Mouse (Mus musculus): ENCODE data around the gene Tspan5. TPM values are rescaled to one million over a fixed set of nuclear protein-coding genes. Genes with fewer than 3 reads are reported as not detected.

Tspan5 gene
- total RNA-seq, 1 experiment, result 12.7 TPM

DNA sequence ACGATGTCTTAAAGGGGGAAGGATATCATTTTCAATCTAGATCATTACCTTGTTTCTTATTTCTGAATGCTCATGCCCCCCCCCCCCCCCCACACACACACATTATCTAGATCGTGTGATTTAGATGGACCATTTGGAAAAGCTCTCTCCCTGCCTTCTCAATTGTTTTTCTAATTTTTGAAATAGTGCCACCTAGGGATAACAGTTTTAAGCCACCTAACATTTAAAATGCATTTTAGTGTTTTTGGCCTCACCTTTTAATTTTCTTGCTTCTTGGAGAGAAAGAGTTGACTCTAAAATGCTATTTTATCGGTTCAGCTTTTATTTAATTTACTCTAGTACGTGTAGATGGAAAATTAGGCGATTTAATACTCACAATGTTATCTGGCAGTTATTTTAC is 94.9 kb downstream of the Tspan5 start:
- in situ Hi-C loops (cut with MboI; ENCODE audit: low sequenced_read_pairs in 2 of 2, unreplicated experiment in 2 of 2), result no loop called here

GRCm38 (mm10) chr3:138837651-138838050 is 95.7 kb downstream of the Tspan5 start:
- in situ Hi-C loops (cut with MboI; ENCODE audit: low sequenced_read_pairs in 2 of 2, unreplicated experiment in 2 of 2), result no loop called here
- Histone ChIP-seq H3K4me3 (ENCODE audit: insufficient read depth in 1 of 2, low read depth in 1 of 2, low read length in 2 of 2, poor library complexity in 1 of 2, severe bottlenecking in 1 of 2) (peak overlapping the region in 1 of 2 experiments; percentile 29; a peak in 1 of 4 replicates), H3K4me1 (ENCODE audit: control insufficient read depth in 2 of 2, insufficient read depth in 2 of 2, low read length in 2 of 2, poor library complexity in 1 of 2) (peaks cover 0 to 5% of the 10 kb centered on the region in 2 experiments; a peak in 1 of 4 replicates), H3K9ac (ENCODE audit: insufficient read depth, low read depth, low read length, poor library complexity, severe bottlenecking) (peak overlapping the region; percentile 37; the same call in 1 of the 2 replicates), H3K36me3 (ENCODE audit: control insufficient read depth, insufficient read depth, low read length, poor library complexity, severe bottlenecking) (no peaks in the 10 kb centered on the region), H3K9me3 (ENCODE audit: control insufficient read depth, insufficient read depth, low read depth, low read length) (no peaks in the 10 kb centered on the region), H3K27ac (ENCODE audit: insufficient read depth, low read depth, low read length, poor library complexity, severe bottlenecking) (no peak overlapping the region)
- no peak for DNase-seq (ENCODE audit: low read depth, low spot score)
- TF ChIP-seq ZC3H11A (IDR thresholded peaks at IDR 0.05; ENCODE audit: borderline replicate concordance, low read depth, low read length) (no peak), ZNF384 (IDR thresholded peaks at IDR 0.05; ENCODE audit: low read depth, low read length) (no peak), HCFC1 (IDR thresholded peaks at IDR 0.05; ENCODE audit: borderline replicate concordance, insufficient read depth, low read length) (no peak), MAFK (IDR thresholded peaks at IDR 0.05; ENCODE audit: insufficient read depth, low read depth, low read length) (no peak), CHD2 (IDR thresholded peaks at IDR 0.05; ENCODE audit: low read depth, low read length) (no peak)

More for the DNA sequence above, 94.9 kb downstream of the Tspan5 start:
- Histone ChIP-seq H3K9ac (ENCODE audit: insufficient read depth, low read depth, low read length, poor library complexity, severe bottlenecking) (no peak overlapping the region), H3K27ac (ENCODE audit: insufficient read depth, low read depth, low read length, poor library complexity, severe bottlenecking) (no peak overlapping the region), H3K36me3 (ENCODE audit: control insufficient read depth, insufficient read depth, low read length, poor library complexity, severe bottlenecking) (no peaks in the 10 kb centered on the region), H3K4me1 (ENCODE audit: control insufficient read depth in 2 of 2, insufficient read depth in 2 of 2, low read length in 2 of 2, poor library complexity in 1 of 2) (peaks cover 0 to 5% of the 10 kb centered on the region in 2 experiments; a peak in 1 of 4 replicates), H3K9me3 (ENCODE audit: control insufficient read depth, insufficient read depth, low read depth, low read length) (no peaks in the 10 kb centered on the region), H3K4me3 (ENCODE audit: insufficient read depth in 1 of 2, low read depth in 1 of 2, low read length in 2 of 2, poor library complexity in 1 of 2, severe bottlenecking in 1 of 2) (no peak overlapping the region)
- TF ChIP-seq MAFK (IDR thresholded peaks at IDR 0.05; ENCODE audit: insufficient read depth, low read depth, low read length) (no peak), ZNF384 (IDR thresholded peaks at IDR 0.05; ENCODE audit: low read depth, low read length) (no peak), CHD2 (IDR thresholded peaks at IDR 0.05; ENCODE audit: low read depth, low read length) (no peak), HCFC1 (IDR thresholded peaks at IDR 0.05; ENCODE audit: borderline replicate concordance, insufficient read depth, low read length) (no peak), ZC3H11A (IDR thresholded peaks at IDR 0.05; ENCODE audit: borderline replicate concordance, low read depth, low read length) (no peak)
- DNase-seq (ENCODE audit: low read depth, low spot score), result no peak

DNA sequence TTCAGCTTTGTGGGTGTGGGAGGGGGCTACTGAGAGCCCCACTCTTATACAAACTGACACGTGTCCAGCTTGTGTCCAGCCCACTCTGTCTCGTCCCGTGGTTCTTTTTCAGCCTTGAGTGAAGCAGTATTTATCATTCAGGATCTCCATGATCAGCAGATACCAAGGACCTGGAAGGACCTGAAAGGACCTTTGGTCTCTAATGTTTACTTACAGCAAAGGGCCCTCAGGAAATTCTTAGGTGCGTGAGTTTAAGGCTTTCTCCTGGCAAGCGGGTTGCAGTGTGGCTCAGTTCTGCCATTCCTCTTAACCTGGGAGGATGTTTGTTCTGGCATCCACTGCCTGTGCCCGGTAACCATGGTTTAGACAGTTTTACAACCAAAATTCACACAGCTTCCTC is 97.7 kb downstream of the Tspan5 start:
- in situ Hi-C loops (cut with MboI; ENCODE audit: low sequenced_read_pairs in 2 of 2, unreplicated experiment in 2 of 2), result no loop called here
- peaks cover 0 to 5% of the 10 kb centered on the region in 2 experiments; a peak in 1 of 4 replicates for H3K4me1 ChIP-seq (ENCODE audit: control insufficient read depth in 2 of 2, insufficient read depth in 2 of 2, low read length in 2 of 2, poor library complexity in 1 of 2)
- no peak for DNase-seq (ENCODE audit: low read depth, low spot score)
- H3K9me3 ChIP-seq (ENCODE audit: control insufficient read depth, insufficient read depth, low read depth, low read length), result no peaks in the 10 kb centered on the region
- H3K36me3 ChIP-seq (ENCODE audit: control insufficient read depth, insufficient read depth, low read length, poor library complexity, severe bottlenecking), result no peaks in the 10 kb centered on the region; the same call in 1 of the 2 replicates
- no peak overlapping the region for H3K27ac ChIP-seq (ENCODE audit: insufficient read depth, low read depth, low read length, poor library complexity, severe bottlenecking)
- H3K4me3 ChIP-seq (ENCODE audit: insufficient read depth in 1 of 2, low read depth in 1 of 2, low read length in 2 of 2, poor library complexity in 1 of 2, severe bottlenecking in 1 of 2), result no peak overlapping the region
- TF ChIP-seq CHD2 (IDR thresholded peaks at IDR 0.05; ENCODE audit: low read depth, low read length) (no peak), ZNF384 (IDR thresholded peaks at IDR 0.05; ENCODE audit: low read depth, low read length) (no peak), HCFC1 (IDR thresholded peaks at IDR 0.05; ENCODE audit: borderline replicate concordance, insufficient read depth, low read length) (no peak), ZC3H11A (IDR thresholded peaks at IDR 0.05; ENCODE audit: borderline replicate concordance, low read depth, low read length) (no peak), MAFK (IDR thresholded peaks at IDR 0.05; ENCODE audit: insufficient read depth, low read depth, low read length) (no peak)
- no peak overlapping the region for H3K9ac ChIP-seq (ENCODE audit: insufficient read depth, low read depth, low read length, poor library complexity, severe bottlenecking)

GRCm38 (mm10) chr3:138841288-138841687 is 99.3 kb downstream of the Tspan5 start:
- no peaks in the 10 kb centered on the region; the same call in 1 of the 2 replicates for H3K36me3 ChIP-seq (ENCODE audit: control insufficient read depth, insufficient read depth, low read length, poor library complexity, severe bottlenecking)
- H3K4me3 ChIP-seq (ENCODE audit: insufficient read depth in 1 of 2, low read depth in 1 of 2, low read length in 2 of 2, poor library complexity in 1 of 2, severe bottlenecking in 1 of 2), result no peak overlapping the region
- DNase-seq (ENCODE audit: low read depth, low spot score), result no peak
- H3K4me1 ChIP-seq (ENCODE audit: control insufficient read depth in 2 of 2, insufficient read depth in 2 of 2, low read length in 2 of 2, poor library complexity in 1 of 2), result peaks cover 0 to 3% of the 10 kb centered on the region in 2 experiments; a peak in 1 of 4 replicates
- H3K9ac ChIP-seq (ENCODE audit: insufficient read depth, low read depth, low read length, poor library complexity, severe bottlenecking), result no peak overlapping the region
- no peaks in the 10 kb centered on the region for H3K9me3 ChIP-seq (ENCODE audit: control insufficient read depth, insufficient read depth, low read depth, low read length)
- in situ Hi-C loops (cut with MboI; ENCODE audit: low sequenced_read_pairs in 2 of 2, unreplicated experiment in 2 of 2), result no loop called here
- TF ChIP-seq CHD2 (IDR thresholded peaks at IDR 0.05; ENCODE audit: low read depth, low read length) (no peak), HCFC1 (IDR thresholded peaks at IDR 0.05; ENCODE audit: borderline replicate concordance, insufficient read depth, low read length) (no peak), MAFK (IDR thresholded peaks at IDR 0.05; ENCODE audit: insufficient read depth, low read depth, low read length) (no peak), ZNF384 (IDR thresholded peaks at IDR 0.05; ENCODE audit: low read depth, low read length) (no peak), ZC3H11A (IDR thresholded peaks at IDR 0.05; ENCODE audit: borderline replicate concordance, low read depth, low read length) (no peak)
- H3K27ac ChIP-seq (ENCODE audit: insufficient read depth, low read depth, low read length, poor library complexity, severe bottlenecking), result no peak overlapping the region
